Mouse (Mus musculus): Measurements from ENCODE around the gene Igfn1.
A peak's percentile ranks its signal among the peaks of the same experiment; 100 is the strongest.

Igfn1 gene

DNA sequence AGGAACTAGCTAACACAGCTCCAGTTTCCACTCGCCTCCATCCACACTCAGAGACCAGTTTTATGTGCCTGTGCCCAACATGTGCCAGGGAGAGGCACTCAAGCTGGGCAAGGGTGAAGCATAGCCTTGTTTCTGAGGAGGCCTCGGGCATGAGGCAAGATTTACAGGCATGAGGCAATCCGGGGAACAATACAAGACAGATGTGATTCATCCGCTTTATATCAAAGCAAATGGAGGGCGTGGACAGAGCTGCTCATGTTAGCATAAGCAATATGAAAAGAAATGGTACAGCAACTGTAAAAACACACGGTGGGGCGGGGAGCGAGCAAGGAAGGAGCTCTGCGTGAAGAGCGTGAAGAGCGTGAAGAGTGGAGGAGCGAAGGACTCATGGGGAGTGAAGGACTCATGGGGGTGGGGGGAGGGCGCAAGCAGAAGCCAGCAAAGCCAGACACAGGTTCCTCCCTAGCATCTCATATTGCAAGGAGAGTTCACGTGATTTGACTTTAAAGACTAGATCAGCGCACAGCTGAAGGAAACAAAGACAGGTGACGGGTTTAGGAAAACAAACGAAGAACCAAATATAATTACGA, 72.3 kb downstream of the Igfn1 start:
- DNase-seq (ENCODE audit: inconsistent ontology term): no peak

- peak; percentile 65 for DNase-seq (ENCODE audit: inconsistent ontology term)
These were observed 76.3 kb downstream of the Igfn1 start for GRCm38 (mm10) chr1:135929876-135930275.

GRCm38 (mm10) chr1:135925848-135926247, 80.3 kb downstream of the Igfn1 start:
- no peak for DNase-seq (ENCODE audit: inconsistent ontology term)

DNA sequence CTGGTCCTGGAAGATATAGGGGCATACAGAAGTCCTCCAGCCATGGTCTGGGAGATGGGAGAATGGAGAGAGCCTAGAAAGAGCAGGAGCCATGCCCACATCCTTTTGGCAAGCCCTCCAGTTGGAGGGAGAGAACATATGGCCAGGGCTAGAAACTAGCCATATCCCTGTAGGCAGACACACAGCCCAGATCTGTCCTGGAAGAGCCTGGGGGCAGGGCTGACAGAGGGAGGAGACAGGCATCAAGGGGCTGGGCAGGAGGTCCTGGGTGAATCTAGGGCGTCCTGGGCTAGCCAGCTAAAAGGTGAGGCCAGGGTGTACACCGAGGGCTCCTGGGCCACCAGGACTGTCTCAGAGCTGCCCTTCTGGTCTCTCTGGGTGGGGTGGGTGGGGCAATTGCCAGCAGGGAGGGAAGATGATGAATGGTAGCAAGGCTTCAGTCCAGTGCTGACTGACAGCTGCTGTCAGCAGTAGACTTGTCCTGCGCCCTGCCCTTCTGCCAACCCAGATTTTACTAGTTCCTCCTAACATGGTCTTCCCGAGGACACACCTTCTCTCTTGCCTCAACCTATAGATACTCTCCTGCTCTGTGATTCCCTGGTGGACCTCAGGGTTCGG, 81.7 kb downstream of the Igfn1 start:
- no peak for DNase-seq (ENCODE audit: inconsistent ontology term)

DNA sequence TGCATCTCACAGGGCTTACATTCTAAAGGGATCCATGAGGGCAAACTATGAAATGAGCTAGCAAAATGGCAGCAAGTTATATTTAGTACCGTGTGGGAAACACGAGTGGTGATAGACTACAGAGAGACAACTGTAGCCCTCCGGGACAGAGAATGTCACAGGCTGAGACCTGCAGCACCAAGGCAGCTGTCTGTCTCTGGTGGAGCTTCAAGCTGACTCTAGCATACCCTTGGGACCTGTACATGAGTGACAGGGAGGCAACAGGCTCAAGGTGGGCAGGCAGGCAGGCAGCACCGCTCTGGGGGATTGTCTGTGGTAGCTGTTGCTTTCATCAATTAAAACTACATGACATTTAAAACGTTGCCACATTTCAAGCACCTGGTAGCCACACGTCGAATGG, 82.9 kb downstream of the Igfn1 start:
- DNase-seq (ENCODE audit: inconsistent ontology term): no peak

DNA sequence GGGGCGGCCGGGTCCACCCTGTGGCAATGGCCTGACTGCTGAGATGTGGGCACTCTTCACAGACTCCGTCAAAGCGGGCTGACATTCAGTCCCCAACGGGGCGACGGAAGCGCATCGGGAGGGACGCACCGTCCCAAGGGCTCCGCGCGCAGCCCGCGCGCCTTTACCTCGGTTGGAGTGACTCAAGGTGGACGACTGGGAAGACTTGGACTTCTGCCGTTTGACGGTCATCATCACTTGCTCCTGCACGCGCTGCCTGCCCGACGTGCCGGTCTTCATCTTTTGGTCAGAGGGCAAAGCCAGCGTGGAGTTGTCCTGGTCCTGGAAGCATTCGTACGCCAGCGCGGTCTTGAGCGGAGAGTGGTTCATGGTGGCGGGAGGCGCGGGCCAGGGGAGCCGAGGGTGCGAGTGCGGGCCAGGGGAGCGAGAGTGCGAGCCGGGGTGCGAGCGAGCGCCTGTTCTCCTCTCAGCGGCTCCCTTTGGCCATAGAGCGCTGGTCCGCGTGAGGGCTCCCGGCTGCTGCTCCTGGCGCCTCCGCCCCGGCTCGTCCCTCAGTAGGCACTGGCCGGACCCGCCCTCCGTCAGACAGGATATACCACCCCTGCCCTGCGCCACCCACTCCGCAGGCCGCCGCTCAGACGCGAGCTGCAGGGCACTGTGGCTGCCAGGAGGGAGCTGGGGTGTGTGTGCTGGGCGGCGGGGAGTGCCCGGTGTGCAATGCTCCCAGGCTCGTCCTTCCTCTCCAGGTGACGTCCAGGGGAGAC, 87.3 kb downstream of the Igfn1 start, which contains the start of gene Pkp1:
TSS of gene Pkp1 (minus strand) at position 564 of the 764 bp plus-strand sequence.
- DNase-seq (ENCODE audit: inconsistent ontology term): peak; percentile 27

DNA sequence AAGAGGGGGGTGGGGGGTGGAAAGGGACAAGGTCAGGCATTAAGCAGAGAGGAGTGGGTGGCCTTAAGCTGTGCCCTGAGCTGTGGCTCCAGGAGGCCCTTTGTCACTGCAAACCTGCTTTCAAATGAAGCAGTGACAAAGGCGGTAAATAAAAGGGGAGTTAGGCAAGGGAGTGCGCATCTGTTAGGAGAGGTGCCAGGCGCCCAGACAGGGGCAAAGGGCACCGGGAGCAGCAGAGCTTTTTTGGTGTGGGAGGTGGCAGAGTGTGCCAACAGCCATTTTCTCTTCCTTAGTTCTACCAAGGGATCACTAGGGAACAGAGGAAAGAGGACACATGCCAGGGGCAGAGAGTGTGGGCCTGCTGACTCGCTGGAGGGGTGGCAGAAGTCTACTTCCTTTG, 88.9 kb downstream of the Igfn1 start:
- DNase-seq (ENCODE audit: inconsistent ontology term): no peak

GRCm38 (mm10) chr1:135916486-135917058, 89.6 kb downstream of the Igfn1 start:
- DNase-seq (ENCODE audit: inconsistent ontology term): no peak

GRCm38 (mm10) chr1:135913657-135914056, 92.5 kb downstream of the Igfn1 start:
- DNase-seq (ENCODE audit: inconsistent ontology term): no peak

DNA sequence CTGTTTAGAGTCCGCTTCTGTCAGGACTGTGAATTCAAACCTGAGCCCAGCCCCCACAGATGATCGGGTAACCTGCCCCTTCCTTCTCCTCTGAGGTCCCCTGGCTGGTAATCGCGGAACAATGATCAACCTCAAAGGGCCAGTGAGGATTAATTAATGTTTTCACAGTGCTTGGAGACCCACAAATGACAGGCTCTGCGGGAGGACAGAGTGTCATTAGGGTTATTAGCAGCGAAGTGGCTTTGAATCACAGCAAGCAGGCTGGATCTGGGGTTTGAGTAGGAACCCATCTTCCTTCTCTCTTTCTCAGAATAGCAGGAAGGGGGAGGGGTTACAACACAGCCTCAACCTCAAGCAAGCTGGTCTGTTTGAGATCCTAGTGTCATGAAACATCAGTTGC, 96.8 kb downstream of the Igfn1 start:
- peak; percentile 17 for DNase-seq (ENCODE audit: inconsistent ontology term)

DNA sequence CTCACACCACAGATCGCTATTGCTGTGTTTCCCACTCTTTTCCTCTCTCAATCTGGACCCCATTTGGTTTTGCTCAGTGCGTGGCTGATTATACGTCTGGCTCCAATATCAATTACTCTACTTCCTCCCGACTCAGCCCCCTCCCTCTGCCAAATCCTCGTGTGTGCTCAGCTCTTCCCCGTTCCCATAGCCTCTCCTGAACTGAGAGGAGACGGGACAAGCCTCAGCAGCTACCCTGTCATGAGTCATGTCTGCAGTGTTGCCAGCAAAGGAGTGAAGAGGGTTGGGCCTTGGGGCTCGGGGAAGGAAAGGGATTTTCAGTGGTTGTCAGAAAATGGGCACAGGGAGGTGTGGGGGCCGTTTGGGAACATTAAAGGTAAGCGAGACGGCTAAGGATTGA, 99.4 kb downstream of the Igfn1 start:
- DNase-seq (ENCODE audit: inconsistent ontology term): peak; percentile 33
